Mouse (Mus musculus) small intestine, adult 2 months (tissue): Measurements from ENCODE around the gene Hrg.

Source experiments
- CTCF ChIP-seq: fragments of 200-500 bp; IDR thresholded peaks from 2 replicates; pipeline ENCODE4 v1.5.1; 2012; ENCODE audit warnings: low read depth, mild to moderate bottlenecking, control low read depth, inconsistent platforms, low read length, moderate library complexity, mixed read lengths; ENCODE audit not compliant: insufficient replicate concordance, insufficient read length; ENCODE audit errors: extremely low read depth
- POLR2A ChIP-seq: fragments of 200-500 bp; IDR thresholded peaks from 2 replicates; pipeline ENCODE4 v1.6.1; 2012; ENCODE audit warnings: low read depth, mild to moderate bottlenecking, control low read depth, inconsistent platforms, low read length, moderate library complexity

GRCm38 (mm10) chr16:22938541-22938940 is 12.3 kb upstream of the Hrg start:
- no peak for TF ChIP-seq CTCF
- no peak for TF ChIP-seq POLR2A
